Mouse (Mus musculus) adrenal gland, postnatal 10 days (tissue): ENCODE measurements around the gene Itgb2. TPM values are rescaled to one million over a fixed set of nuclear protein-coding genes. Genes with fewer than 3 reads are reported as not detected.

Experiments
- DNase-seq: peaks from one replicate; pipeline ENCODE4 v3.0.0; 2021; ENCODE audit warnings: mixed read lengths
- total RNA-seq, 2 experiments: library from RNA; stranded (reverse); gene quantifications; 2 replicates each; pipeline ENCODE4 v1.2.3; 2021

Itgb2 gene
- total RNA-seq, 2 experiments from 2014 or later, result 8.1 to 9.2 TPM

DNA sequence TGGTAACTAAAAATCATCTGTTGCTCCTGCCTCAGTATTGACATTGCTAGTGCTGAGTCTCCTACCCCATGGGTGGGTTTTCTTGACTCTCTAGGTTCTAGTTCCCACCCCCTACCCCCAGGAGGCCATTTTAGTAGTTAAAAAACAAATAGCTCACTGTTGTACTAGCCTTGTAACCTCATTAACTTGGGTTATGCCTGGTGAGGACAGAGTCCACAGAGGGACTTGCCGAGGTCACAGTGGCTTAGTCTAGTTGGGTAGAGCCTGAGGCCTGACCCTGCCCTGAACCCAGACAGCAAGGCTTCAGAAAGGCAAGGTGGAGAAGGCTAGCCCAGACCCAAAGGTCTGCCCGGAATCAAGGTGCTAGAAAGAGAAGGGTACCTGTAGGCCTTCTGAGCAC lies 58.0 kb downstream of the Itgb2 start:
- DNase-seq, result no peak

DNA sequence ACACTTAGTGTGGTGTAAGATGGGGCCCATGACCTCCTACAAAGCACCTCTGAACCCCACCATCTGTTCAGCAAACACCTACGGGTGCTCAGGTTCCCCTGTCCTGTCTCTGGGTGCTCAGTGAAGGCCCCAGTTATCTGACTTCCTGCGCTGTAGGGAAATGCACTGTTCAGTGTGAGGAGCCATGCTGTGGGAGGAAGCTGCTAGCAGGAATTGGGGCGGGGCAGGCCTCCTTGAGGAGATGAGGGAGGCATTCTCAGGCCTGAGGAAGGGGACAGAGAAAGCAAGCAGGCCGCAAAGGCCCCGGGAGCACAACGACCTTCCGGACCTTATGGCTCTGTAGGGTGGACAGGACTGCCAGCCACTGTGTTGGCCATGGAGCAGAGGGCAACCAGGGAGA lies 59.1 kb downstream of the Itgb2 start:
- DNase-seq, result no peak

DNA sequence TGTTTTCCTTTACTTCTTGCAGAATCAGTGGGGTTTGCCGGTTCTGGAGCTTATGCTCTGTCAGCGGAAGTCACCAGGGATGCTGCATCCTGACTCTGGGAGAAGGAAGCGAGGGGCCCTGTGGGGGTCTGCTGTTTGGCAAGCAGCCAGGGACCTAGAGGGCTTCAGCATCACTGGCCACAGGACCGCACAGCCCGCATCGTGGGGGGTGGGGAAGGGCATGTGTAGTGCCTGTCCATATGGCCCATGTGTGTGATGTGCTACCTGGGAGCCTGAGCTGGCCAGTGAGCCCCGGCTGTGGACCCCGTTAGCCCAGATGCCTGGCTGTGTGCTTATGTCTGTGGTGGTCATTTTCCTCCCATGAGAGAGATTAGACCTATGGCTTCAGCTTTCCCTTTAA lies 59.7 kb downstream of the Itgb2 start:
- no peak for DNase-seq

DNA sequence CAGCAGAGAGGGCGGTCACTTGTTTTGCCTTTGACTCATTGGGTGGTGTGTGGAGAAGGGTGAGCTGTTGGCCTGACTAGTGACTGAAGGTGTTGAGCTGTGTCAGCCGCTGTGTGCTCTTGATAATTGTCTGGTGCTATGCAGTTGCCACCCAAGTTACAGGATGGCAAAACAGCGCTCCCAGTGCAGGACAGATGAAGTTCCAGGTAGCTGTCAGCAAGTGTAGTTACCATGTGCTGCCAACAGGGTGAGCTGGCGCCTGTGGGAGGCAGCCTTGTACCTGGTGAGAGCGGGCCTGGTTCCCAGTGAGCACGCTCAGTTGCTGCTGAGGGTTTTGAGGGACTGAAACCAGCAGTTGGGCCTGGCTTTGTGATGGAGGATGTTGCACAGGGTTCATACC lies 60.8 kb downstream of the Itgb2 start:
- DNase-seq, result peak; percentile 61

DNA sequence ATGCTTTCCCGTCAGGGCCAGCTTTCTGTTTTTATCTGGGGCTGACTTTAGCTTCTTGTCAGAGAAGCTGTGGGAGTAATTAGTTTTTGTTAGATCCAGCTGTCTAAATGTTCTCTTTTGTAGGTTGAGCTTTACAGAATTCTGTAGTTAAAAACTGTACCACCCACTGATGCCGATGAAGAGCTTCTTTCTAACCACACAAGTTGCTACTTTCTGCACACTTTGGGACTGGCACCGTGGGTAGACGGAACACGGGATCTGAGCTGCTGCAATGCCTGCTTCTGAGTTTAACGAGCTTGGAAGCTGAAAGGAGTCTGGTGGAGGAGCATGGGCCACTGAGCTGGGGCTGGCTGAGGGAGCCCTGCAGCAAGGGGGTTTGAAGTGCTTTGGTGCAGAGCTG lies 61.5 kb downstream of the Itgb2 start:
- DNase-seq, result no peak

DNA sequence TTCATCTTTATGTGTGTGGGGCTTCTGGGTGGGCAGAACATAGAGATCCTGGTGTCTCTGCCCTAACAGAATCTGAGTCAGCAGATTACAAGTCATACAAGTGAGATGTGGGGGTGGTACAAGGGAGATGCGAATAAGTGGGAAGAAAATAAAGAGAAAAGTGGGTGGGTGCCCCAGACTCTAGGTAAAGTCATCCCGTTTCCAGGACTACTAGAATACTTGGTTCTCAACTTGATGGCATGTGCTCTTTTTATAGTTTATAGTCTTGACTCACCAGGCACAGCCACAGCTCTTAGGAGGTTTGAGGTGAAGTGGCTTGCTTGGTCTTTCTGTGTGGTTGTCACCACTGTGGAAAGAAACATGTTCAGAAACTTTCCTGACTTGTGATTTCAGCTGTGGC lies 66.0 kb downstream of the Itgb2 start:
- DNase-seq, result no peak

DNA sequence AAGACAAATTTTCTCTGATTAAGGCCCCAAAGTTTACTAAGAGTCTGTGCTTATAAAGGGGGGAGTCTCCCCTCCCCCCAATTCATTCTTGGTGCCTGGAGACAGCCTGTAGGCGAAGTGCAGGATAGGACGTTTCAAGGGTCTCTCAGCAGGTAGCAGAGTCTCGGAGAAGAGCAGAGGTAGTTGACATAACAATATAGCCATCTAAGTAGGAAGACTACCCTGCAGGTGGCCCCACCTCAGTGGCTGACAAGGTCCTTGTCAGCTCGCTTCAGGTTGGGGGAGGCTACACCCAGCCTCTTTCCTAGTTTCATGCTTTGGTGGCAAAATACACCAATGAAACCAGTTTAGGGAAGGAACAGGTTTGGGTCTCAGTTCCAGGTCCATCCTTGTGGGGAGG lies 73.0 kb downstream of the Itgb2 start:
- DNase-seq, result no peak

DNA sequence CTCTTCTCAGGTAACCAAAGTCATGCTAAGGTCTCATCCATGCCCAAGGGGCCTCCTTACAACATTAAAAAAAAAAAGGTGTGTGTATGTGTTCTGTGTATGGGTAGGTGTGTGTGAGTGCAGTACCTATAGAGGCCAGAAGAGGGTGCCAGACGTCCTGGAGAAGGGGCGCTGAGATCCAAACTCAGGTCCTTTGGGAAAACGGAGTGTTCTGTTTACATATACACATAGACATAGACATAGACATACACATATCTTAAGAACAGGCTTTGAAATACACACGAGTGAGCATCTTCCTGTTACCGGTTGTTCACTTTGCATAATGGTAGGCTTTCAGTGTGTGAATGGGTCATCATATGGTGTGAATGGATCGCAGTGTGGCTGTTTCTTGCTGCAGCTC lies 74.1 kb downstream of the Itgb2 start:
- DNase-seq, result no peak

DNA sequence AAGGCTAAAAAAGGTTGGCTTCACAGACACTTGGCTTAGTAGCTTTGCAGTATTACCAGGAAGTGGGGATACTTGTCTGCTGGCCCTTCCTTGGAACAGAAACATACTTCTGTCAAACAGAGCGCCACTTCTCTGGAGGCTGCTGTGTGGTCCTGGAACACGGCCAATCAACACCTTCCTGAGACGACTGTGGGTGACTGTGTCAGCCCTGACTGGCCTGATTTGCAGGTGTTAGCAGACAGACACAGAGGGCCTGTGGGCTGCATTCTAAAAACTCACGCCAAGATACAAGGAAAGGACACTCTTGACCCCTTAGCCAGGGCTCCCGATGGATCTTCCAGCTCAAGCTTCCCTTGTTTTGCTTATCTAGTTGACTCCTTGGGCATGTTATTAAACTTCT lies 74.9 kb downstream of the Itgb2 start:
- DNase-seq, result no peak

DNA sequence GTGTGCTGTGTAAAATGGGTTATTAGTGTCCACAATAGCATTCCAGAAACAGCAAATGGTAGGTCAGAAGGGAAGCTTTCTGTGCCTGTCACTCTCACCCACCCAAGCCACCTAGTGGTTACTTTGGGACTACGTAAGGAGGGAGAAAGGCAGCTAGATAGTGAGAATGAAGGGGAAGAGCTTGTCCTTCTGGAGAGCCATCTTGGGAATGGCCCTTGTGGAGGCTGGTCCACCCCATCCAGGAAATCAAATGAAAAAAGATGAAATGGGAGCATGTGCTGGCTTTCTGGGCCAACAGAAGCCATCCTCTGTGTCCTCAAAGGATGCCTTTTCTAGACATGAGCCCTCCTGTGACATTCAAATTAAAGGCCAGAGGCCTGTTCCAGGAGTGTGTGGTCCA lies 75.3 kb downstream of the Itgb2 start:
- DNase-seq, result no peak

DNA sequence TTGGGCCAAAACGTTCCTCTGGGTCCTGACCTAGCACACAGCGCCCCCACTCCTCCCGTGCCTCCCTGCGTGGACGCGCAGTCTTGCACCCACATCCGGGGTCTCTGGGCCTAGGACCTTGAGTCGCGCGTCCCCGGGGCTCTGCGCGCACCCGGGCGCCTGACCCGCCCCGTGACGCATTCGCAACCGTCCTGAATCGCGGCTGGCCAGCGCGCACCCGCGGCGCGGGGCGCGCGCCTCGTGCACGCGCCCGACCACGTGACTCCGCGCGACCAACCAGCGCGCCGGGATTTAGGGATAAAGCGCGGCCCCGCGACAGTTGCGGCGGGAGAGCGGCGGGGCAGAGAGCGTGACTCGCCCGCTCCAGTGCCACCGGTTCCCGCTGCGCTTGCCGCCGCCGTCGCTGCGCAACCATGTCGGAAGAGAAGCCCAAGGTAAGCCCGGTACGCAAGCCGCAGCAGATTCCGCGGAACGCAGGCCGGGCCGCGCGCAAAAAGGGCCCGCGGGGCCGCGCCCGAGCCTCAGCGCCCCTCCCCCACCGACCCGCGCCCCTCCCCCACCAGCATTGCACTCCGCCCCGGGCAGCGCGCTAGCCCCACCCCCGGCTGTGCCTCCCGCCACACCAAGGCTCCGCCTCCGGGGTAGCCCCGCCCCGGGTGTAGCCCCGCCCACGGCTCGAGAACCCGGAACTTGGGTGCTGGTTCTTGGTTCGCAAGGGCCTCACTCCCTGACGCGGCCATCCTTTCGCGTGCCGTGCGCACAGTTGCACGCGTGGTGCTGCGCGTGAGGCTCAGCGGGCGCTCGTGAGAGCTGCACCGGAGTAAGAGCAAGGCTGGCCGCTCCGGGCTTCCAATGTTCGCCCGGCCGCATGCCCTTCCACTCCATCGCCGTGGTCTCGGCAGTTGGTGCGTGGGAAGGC lies 76.1 kb downstream of the Itgb2 start, which contains the start of the genes Sumo3 and Gm49325:
TSS of gene Sumo3 (plus strand) at position 190 of the 919 bp plus-strand sequence.
TSS of gene Gm49325 (plus strand) at position 290 of the 919 bp plus-strand sequence.
- DNase-seq, result peak; percentile 100

DNA sequence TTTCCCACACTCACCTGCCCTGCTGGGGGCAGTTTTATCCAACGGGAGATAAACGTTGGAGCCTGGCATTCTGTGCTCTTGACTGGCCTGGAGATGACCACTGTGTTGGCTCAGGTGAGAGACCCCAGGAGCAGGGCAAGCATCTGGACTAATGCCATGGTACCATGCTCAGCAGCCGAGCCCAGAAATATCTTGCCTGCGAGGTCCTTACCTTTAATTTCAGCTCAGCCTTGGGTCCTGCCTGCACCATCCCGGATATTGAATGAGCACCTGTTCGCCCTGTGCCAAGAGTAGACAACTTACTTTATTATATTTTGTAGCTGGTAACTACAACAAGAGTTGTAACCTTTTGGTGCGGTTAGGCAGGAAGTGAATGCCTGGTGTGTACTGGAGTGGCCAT lies 76.8 kb downstream of the Itgb2 start:
- DNase-seq, result no peak

DNA sequence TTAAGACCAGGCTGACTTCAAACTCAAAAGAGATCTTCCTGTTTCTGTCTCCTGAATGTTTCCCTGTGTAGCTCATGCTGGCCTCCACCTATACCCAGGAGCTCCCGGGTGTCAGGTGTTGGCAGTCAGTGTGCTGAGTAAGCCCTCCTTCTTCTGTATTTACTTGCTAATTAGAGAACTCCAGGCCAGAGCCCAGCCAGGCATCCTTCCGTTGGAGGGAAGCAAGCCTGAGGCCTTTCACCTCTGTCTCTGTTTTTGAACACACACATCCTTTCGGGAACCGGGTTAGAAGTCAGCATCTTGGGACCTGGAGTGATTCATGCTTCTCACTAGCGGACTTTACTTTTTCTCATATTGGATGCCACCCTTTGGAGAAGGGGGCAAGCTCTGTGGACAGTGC lies 77.4 kb downstream of the Itgb2 start:
- DNase-seq, result no peak

DNA sequence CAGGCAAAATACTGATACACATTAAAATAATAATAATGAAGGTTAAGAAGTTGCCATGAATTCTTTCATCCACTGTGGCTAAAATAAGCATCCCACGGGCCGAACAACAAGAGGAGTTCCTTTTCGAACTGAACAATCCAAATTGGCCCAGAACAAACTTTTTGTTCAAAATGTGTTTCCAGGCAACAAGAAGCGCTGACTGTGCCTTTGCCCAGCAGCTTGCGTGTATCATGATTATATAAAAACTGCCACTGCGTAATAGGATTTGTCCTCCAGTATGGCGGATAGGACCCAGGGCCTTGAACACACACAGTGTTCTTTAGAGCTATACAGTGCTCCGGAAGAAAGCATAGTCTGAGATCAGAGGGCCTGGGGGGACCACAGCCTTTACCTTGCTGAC lies 78.5 kb downstream of the Itgb2 start:
- no peak for DNase-seq

DNA sequence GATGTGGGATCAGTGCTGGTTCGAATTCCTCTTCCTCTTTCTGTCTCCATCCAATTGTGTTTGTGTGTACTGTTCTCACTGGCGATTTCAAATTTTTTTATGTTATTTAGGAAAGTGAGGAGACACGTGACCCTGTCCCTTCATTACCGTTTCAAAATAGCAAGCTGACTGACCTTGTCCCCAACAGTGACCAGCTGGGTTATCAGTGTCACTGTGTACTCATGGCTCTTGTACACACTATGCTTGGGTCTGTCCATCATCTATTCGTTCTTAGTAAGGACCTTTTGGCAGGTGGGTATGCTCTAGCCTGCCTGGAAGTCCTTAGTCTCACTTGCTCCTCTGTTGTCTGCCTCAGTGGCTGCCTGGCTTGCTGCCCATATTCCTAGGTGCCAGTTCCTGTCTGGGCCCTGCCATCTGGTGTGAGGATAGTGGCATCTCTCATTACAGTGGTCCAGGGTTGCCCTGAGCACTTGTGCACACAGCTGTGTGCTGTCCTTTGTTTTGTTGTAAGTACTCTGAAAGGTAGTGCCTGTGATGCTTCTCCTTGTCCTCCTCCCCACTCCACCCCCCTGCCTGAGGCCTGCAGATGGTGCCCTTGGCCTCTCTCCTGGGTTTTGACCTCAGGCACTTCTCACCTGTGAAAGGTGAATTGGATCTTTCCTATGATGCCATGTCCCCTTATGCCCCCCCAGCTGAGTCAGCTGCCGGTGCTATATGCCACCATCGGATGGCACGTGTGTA lies 80.3 kb downstream of the Itgb2 start:
- no peak for DNase-seq

DNA sequence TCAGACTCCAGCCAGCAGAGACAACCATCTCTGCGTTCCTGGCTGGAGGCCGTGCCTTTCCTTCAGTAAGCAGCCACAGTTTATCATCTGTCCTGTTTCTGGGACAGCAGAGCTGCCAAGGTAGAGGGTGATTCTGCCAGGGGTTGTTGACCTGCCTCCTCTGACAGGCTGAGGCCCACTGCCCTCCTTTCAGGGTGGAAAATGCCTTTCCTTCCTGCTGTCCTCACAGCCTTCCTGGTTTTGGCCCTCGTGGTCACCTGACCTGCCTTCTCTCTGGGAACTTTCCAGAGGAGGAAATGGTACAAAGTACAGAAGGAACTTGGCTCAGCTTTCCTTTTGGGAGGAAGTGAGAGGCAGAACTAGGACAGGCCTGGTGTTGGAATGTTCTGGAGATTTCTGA lies 83.4 kb downstream of the Itgb2 start:
- DNase-seq, result peak; percentile 62

Other genes with a start within 250 kb of the Itgb2 start
- gene Adarb1, start 112.0 kb upstream of the Itgb2 start, total RNA-seq, result 10 to 100 TPM; 16.7 to 18.2 TPM
- gene Fam207a, start 14.5 kb upstream of the Itgb2 start, total RNA-seq, result 10 to 100 TPM; 17.6 to 19.4 TPM
- gene Pttg1ip, start 51.5 kb downstream of the Itgb2 start, total RNA-seq, result 100 to 1,000 TPM; 160 to 178 TPM
- 100 to 1,000 TPM; 119 to 125 TPM for gene Sumo3, start 75.8 kb downstream of the Itgb2 start, total RNA-seq
- 10 to 100 TPM; 22.3 to 30.4 TPM for gene Gm49325, start 75.9 kb downstream of the Itgb2 start, total RNA-seq
- gene Ube2g2, start 92.0 kb downstream of the Itgb2 start, total RNA-seq, result 10 to 100 TPM; 44.4 to 46.1 TPM
- under 1 TPM; 0.27 to 0.64 TPM for gene Tspear, start 156.3 kb downstream of the Itgb2 start, total RNA-seq
- not detected for gene Gm19402, start 160.5 kb downstream of the Itgb2 start, total RNA-seq
- gene Gm9508, start 167.0 kb downstream of the Itgb2 start, total RNA-seq, result not detected
- gene Gm10272, start 176.4 kb downstream of the Itgb2 start, total RNA-seq, result not detected
- not detected for gene Gm10024, start 181.2 kb downstream of the Itgb2 start, total RNA-seq
- gene Gm10142, start 185.6 kb downstream of the Itgb2 start, total RNA-seq, result not detected
- gene Krtap12-1, start 190.3 kb downstream of the Itgb2 start, total RNA-seq, result not detected
- gene Gm10100, start 196.2 kb downstream of the Itgb2 start, total RNA-seq, result not detected
- gene Gm18596, start 212.4 kb downstream of the Itgb2 start, total RNA-seq, result not detected
- gene Gm9736, start 221.1 kb downstream of the Itgb2 start, total RNA-seq, result not detected
- not detected for gene Gm3233, start 229.4 kb downstream of the Itgb2 start, total RNA-seq
- gene Gm3238, start 241.1 kb downstream of the Itgb2 start, total RNA-seq, result not detected
- gene Gm7138, start 246.7 kb downstream of the Itgb2 start, total RNA-seq, result not detected